ENCODE assay signal across 9 mouse cellular contexts in genomic region chr2:13672946-13673345, GRCm38 (mm10).
A peak's percentile ranks its signal among the peaks of the same experiment; 100 is the strongest.
DNase-seq lines count a peak whose midpoint lies in the region; ATAC-seq and TF ChIP-seq lines count a peak whose summit lies in the region.
"Had no signal": no experiment of that assay in that cellular context is flagged by ENCODE, and none has a peak within 500 bp of the region (broad histone marks: within the 10 kb centered on the region; RNA-seq: fewer than 3 reads in every experiment).

No protein-coding gene starts in this region.

- WGBS in hindbrain, embryonic 11.5 days, result 67% methylated on average over 3 of the region's 3 CpGs
- 66% methylated on average over 3 of the region's 3 CpGs for WGBS in hindbrain, embryonic 14.5 days
- 51% methylated on average over 3 of the region's 3 CpGs for WGBS in liver, postnatal 0 days (ENCODE audit: insufficient replicate concordance)

- no peak overlapping the region for H3K9ac ChIP-seq in hindbrain, embryonic 11.5 days (ENCODE audit: low read depth, low read length)
- H3K9ac ChIP-seq in hindbrain, embryonic 14.5 days, result no peak overlapping the region
- H3K9ac ChIP-seq in liver, postnatal 0 days (replicated peaks), result no peak overlapping the region
- H3K9ac ChIP-seq: embryonic facial prominence, embryonic 12.5 days had no signal

- no peaks in the 10 kb centered on the region for H3K36me3 ChIP-seq in hindbrain, embryonic 11.5 days (ENCODE audit: control insufficient read depth, insufficient read depth, low read length)
- H3K36me3 ChIP-seq in hindbrain, embryonic 14.5 days (replicated peaks; ENCODE audit: control insufficient read depth, insufficient read depth), result no peaks in the 10 kb centered on the region
- no peaks in the 10 kb centered on the region for H3K36me3 ChIP-seq in liver, postnatal 0 days (replicated peaks; ENCODE audit: insufficient read depth, low read length)
- H3K36me3 ChIP-seq: embryonic facial prominence, embryonic 12.5 days had no signal

- H3K4me3 ChIP-seq in hindbrain, embryonic 11.5 days (ENCODE audit: low read depth, low read length), result no peak overlapping the region
- H3K4me3 ChIP-seq in hindbrain, embryonic 14.5 days (replicated peaks; ENCODE audit: low read length), result no peak overlapping the region
- H3K4me3 ChIP-seq in liver, postnatal 0 days (ENCODE audit: low read depth, low read length), result no peak overlapping the region
- H3K4me3 ChIP-seq: embryonic facial prominence, embryonic 12.5 days had no signal

- TF ChIP-seq CTCF in liver, postnatal 0 days (IDR thresholded peaks at IDR 0.05; ENCODE audit: low read depth), result peak; percentile 78

- H3K27ac ChIP-seq in hindbrain, embryonic 11.5 days (ENCODE audit: low read depth, low read length), result no peak overlapping the region
- H3K27ac ChIP-seq in hindbrain, embryonic 14.5 days, result no peak overlapping the region
- H3K27ac ChIP-seq in liver, postnatal 0 days (ENCODE audit: low read depth), result no peak overlapping the region
- H3K27ac ChIP-seq: embryonic facial prominence, embryonic 12.5 days had no signal

- H3K27me3 ChIP-seq in hindbrain, embryonic 11.5 days (ENCODE audit: control insufficient read depth, insufficient read depth, low read length), result no peaks in the 10 kb centered on the region
- H3K27me3 ChIP-seq in hindbrain, embryonic 14.5 days (ENCODE audit: control insufficient read depth, insufficient read depth, low read length), result no peaks in the 10 kb centered on the region
- H3K27me3 ChIP-seq in liver, postnatal 0 days (ENCODE audit: insufficient read depth, low read length), result no peaks in the 10 kb centered on the region
- H3K27me3 ChIP-seq: embryonic facial prominence, embryonic 12.5 days had no signal

- H3K4me1 ChIP-seq in hindbrain, embryonic 11.5 days (replicated peaks; ENCODE audit: control insufficient read depth, insufficient read depth, low read length), result no peaks in the 10 kb centered on the region
- H3K4me1 ChIP-seq in hindbrain, embryonic 14.5 days (replicated peaks; ENCODE audit: control insufficient read depth, insufficient read depth, low read length), result no peaks in the 10 kb centered on the region
- H3K4me1 ChIP-seq in liver, postnatal 0 days (ENCODE audit: insufficient read depth), result no peaks in the 10 kb centered on the region
- H3K4me1 ChIP-seq: embryonic facial prominence, embryonic 12.5 days had no signal

- no peak overlapping the region for H3K4me2 ChIP-seq in hindbrain, embryonic 11.5 days (replicated peaks; ENCODE audit: low read depth, low read length)
- no peak overlapping the region for H3K4me2 ChIP-seq in hindbrain, embryonic 14.5 days (replicated peaks)
- H3K4me2 ChIP-seq in liver, postnatal 0 days (ENCODE audit: low read depth, low read length), result no peak overlapping the region
- H3K4me2 ChIP-seq: embryonic facial prominence, embryonic 12.5 days had no signal

- no peaks in the 10 kb centered on the region for H3K9me3 ChIP-seq in hindbrain, embryonic 11.5 days (ENCODE audit: control insufficient read depth, low read length)
- no peaks in the 10 kb centered on the region for H3K9me3 ChIP-seq in hindbrain, embryonic 14.5 days (ENCODE audit: control insufficient read depth, low read length)
- no peaks in the 10 kb centered on the region for H3K9me3 ChIP-seq in liver, postnatal 0 days (ENCODE audit: low read length)
- H3K9me3 ChIP-seq: embryonic facial prominence, embryonic 12.5 days had no signal

- peak; percentile 31 for DNase-seq in hindbrain, embryonic 11.5 days (ENCODE audit: low spot score)
- no peak for DNase-seq in hindbrain, embryonic 14.5 days (ENCODE audit: low spot score)
- DNase-seq in CD4-positive, CD25-positive, alpha-beta regulatory T cell, adult 2 months (ENCODE audit: low read depth, low spot score), result peak; percentile 75
- peak; percentile 24 for DNase-seq in WW6 (ENCODE audit: low read depth, low spot score)
- peak; percentile 41 for DNase-seq in liver, postnatal 0 days
- peak; percentile 41 for DNase-seq in thymus, postnatal 0 days (ENCODE audit: low spot score)
- DNase-seq in frontal cortex, postnatal 25 days (ENCODE audit: low spot score in 2 of 2), result no peak
- DNase-seq in frontal cortex, postnatal 36 days (ENCODE audit: low spot score in 2 of 2), result no peak

- no peak for ATAC-seq in hindbrain, embryonic 11.5 days (ENCODE audit: low FRiP score)
- no peak for ATAC-seq in hindbrain, embryonic 14.5 days (ENCODE audit: low FRiP score)
- ATAC-seq in liver, postnatal 0 days, result no peak

- TF ChIP-seq EP300 in liver, postnatal 0 days (IDR thresholded peaks at IDR 0.05; ENCODE audit: low read depth), result no peak

Comparison
In these comparisons a context has a peak if more than half of its experiments do, and no peak if none do; other contexts are left out.
1. DNase-seq: peak in hindbrain, embryonic 11.5 days (single experiment), CD4-positive, CD25-positive, alpha-beta regulatory T cell, adult 2 months (single experiment), WW6 (single experiment), liver, postnatal 0 days (single experiment) and thymus, postnatal 0 days (single experiment); none in hindbrain, embryonic 14.5 days (single experiment), frontal cortex, postnatal 25 days (0 of 2) and frontal cortex, postnatal 36 days (0 of 2).